Mouse (Mus musculus): ENCODE data around the gene Arhgdib. TPM values are rescaled to one million over a fixed set of nuclear protein-coding genes. Genes with fewer than 3 reads are reported as not detected.
A peak's percentile ranks its signal among the peaks of the same experiment; 100 is the strongest.

Arhgdib gene
- polyA plus RNA-seq, 1 experiment = 23.0 TPM

DNA sequence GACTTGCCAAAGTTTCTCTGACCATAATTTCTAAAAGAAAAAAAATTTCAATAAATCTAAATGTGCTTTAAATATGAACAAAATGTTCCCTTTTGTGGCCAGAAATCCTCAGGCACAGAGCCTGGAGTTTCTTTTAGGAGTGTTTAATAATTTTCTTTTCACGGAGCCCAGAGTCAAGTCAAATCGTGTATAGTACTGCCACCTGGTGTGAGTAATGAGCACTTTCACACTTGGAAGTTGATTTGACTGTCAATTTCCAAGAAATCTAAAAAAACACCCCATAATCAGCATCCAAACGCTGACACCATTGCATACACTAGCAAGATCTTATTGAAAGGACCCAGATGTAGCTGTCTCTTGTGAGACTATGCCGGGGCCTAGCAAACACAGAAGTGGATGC, 27.2 kb upstream of the Arhgdib start:
- TF ChIP-seq CTCF (IDR thresholded peaks at IDR 0.05; ENCODE audit: borderline replicate concordance, extremely low read depth, insufficient read depth, insufficient read length) = peak; percentile 39; the same call in 1 of the 2 replicates
- DNase-seq (ENCODE audit: low read depth) = peak; percentile 68

DNA sequence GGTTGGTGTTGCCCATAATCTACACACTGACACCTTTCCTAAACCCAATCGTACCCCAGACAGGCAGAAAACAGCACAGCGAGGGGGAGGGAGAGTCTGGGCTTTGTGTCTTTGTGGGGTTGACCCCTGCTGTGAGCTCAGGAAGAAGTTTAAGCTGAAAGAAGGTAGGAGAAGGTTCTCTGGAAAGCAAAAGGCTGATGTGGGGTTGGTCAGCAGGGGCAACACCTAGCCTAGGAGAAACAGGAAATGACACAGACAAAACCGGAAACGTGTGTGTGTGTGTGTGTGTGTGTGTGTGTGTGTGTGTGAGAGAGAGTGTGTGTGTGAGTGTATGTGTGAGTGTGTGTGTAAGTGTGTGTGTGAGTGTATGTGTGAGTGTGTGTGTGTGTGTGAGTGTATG, 25.8 kb upstream of the Arhgdib start:
- TF ChIP-seq CTCF (IDR thresholded peaks at IDR 0.05; ENCODE audit: borderline replicate concordance, extremely low read depth, insufficient read depth, insufficient read length) = no peak
- TF ChIP-seq POLR2A (IDR thresholded peaks at IDR 0.05; ENCODE audit: borderline replicate concordance, extremely low read depth, insufficient read depth, insufficient read length, poor library complexity, severe bottlenecking) = no peak
- DNase-seq (ENCODE audit: low read depth) = no peak

DNA sequence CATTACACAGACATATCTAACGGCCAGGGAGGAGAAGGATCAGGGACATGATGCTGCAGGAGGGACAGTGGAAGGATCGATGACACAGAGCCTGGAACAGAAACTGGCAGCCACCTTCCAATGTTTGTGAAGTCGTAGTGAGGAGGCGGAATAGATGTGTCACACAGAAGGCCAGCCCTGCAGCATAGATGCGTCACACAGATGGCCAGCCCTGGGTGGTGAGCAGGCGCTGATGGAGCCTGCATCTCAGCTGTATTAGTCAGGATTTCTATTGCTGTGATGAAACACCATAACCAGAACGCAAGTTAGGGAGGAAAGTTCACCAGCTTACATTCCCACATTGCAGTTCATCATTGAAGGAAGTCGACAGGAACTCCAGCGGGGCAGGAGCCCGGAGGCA, 24.2 kb upstream of the Arhgdib start:
- no peak for DNase-seq (ENCODE audit: low read depth)
- TF ChIP-seq POLR2A (IDR thresholded peaks at IDR 0.05; ENCODE audit: borderline replicate concordance, extremely low read depth, insufficient read depth, insufficient read length, poor library complexity, severe bottlenecking) (no peak), CTCF (IDR thresholded peaks at IDR 0.05; ENCODE audit: borderline replicate concordance, extremely low read depth, insufficient read depth, insufficient read length) (no peak)

DNA sequence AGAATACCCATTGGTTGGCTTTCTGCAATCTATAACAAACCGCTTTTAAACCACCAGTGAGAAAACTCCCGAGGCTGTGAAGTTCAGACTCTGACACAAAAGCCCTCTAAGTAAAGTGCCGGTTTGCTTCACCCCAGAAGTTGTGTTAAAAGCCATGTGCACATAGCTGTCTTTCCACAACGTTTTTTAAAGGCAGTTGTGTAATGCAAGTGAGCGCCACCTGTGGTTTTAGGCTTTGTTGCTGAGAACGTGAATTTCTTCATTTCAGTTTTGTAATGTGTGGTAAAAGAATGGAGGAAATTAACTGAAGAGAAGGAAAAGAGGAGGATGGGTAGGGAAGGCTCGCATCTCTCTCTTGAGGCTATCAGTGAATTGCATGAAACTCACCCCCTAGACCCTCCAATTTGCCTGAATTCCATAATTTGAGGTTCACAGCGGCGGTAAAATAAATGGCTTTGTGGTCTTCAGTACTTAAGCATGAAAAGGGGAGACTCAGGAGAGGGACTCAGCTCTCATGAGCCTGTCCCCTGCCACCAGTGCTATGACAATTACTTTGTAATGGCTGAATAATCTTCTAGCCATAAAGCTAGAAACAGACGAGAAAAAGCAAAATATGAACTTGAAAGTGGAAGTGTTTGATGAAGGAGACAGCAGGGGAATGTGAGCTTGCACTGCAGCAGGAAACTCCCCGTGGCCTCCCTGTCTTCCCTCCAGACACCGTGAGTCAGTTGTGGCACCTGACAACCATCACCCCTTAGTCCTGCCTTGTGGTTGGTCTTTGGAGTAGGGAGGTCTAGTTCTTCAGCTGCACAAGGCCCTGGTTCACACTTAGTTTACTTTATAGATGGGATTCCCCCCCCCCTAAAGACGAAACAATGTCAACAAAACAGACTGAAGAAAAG, 23.2 kb upstream of the Arhgdib start:
- TF ChIP-seq CTCF (IDR thresholded peaks at IDR 0.05; ENCODE audit: borderline replicate concordance, extremely low read depth, insufficient read depth, insufficient read length) (no peak), POLR2A (IDR thresholded peaks at IDR 0.05; ENCODE audit: borderline replicate concordance, extremely low read depth, insufficient read depth, insufficient read length, poor library complexity, severe bottlenecking) (no peak)
- DNase-seq (ENCODE audit: low read depth) = no peak

DNA sequence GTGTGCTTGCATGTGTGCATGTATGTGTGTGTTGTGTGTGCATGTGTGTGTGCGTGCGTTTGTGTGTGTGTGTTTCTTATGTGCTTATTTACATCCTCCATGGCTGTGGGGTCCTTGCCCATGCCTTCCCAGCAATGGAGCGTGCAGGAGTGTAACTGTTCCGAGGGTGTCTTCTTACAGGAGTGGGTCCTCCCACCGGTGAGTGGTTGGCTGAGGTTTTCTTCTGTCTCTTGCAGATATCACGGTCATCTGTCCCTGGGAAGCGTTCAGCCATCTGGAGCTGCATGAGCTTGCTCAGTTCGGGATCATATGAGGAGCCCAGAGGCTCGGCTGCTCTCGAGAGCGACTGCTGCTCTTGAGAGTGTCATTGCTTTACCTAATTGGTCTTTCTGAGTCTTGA, 21.3 kb upstream of the Arhgdib start:
- TF ChIP-seq CTCF (IDR thresholded peaks at IDR 0.05; ENCODE audit: borderline replicate concordance, extremely low read depth, insufficient read depth, insufficient read length) = no peak
- TF ChIP-seq POLR2A (IDR thresholded peaks at IDR 0.05; ENCODE audit: borderline replicate concordance, extremely low read depth, insufficient read depth, insufficient read length, poor library complexity, severe bottlenecking) = no peak
- no peak for DNase-seq (ENCODE audit: low read depth)

DNA sequence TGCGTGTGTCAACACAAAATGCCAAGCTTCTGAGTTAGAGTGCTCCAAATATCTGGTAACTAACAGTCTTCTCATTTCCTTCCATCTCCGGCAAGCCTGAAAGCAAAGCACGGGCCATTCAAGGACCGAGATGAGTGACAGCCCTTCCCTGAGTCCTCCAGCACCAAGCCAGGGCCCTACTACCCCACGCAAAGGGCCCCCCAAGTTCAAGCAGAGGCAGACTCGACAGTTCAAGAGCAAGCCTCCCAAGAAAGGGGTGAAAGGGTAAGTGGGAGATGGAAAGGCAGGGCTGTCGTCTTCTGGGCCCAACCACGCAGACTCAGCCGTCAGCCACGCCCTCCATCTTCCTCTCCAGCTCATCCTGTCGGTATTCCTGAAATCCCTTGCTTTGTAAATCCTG, 17.4 kb upstream of the Arhgdib start:
- no peak for DNase-seq (ENCODE audit: low read depth)

DNA sequence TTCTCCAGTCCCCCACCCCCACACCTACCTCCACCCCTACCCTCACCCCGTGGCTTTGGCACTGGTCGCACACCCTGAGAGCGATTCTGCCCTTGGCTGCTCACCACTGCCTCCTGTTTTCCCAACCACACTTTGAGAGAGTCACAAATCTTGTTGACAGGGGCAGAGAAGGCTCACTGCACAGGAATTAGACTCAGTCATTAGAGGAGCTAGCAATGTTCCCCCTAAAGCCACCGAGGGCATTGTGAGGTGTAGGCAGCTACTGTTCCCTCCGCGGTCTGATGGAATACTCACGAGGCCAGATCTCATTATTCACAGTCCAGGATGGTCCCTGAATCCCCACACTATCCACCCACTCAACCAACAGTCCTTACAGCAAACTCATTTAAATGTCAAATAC, 15.4 kb upstream of the Arhgdib start:
- DNase-seq (ENCODE audit: low read depth) = no peak
- no peak for TF ChIP-seq CTCF (IDR thresholded peaks at IDR 0.05; ENCODE audit: borderline replicate concordance, extremely low read depth, insufficient read depth, insufficient read length)
- TF ChIP-seq POLR2A (IDR thresholded peaks at IDR 0.05; ENCODE audit: borderline replicate concordance, extremely low read depth, insufficient read depth, insufficient read length, poor library complexity, severe bottlenecking) = no peak

More for the DNA sequence above, 17.4 kb upstream of the Arhgdib start:
- no peak for TF ChIP-seq CTCF (IDR thresholded peaks at IDR 0.05; ENCODE audit: borderline replicate concordance, extremely low read depth, insufficient read depth, insufficient read length)
- TF ChIP-seq POLR2A (IDR thresholded peaks at IDR 0.05; ENCODE audit: borderline replicate concordance, extremely low read depth, insufficient read depth, insufficient read length, poor library complexity, severe bottlenecking) = no peak

DNA sequence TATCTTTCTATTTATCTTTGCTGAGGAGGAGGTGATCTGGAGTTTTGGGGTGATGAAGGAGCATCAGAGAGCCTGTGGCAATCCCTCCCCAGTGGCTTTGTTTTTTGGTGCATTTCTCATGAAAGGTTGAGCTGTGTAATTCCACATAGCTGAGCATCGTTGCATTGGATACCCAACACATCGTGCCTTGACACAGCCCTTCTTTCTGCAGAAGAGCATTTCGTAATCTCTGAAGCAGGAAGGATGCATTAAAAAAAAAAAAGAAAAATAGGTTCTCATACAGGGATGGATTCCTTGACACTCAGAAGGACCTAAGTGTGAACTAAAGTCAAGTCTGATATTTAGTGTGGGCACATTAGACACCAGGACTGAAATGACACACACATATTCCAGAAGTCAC, 13.5 kb upstream of the Arhgdib start:
- TF ChIP-seq CTCF (IDR thresholded peaks at IDR 0.05; ENCODE audit: borderline replicate concordance, extremely low read depth, insufficient read depth, insufficient read length) (no peak), POLR2A (IDR thresholded peaks at IDR 0.05; ENCODE audit: borderline replicate concordance, extremely low read depth, insufficient read depth, insufficient read length, poor library complexity, severe bottlenecking) (no peak)
- DNase-seq (ENCODE audit: low read depth) = no peak

DNA sequence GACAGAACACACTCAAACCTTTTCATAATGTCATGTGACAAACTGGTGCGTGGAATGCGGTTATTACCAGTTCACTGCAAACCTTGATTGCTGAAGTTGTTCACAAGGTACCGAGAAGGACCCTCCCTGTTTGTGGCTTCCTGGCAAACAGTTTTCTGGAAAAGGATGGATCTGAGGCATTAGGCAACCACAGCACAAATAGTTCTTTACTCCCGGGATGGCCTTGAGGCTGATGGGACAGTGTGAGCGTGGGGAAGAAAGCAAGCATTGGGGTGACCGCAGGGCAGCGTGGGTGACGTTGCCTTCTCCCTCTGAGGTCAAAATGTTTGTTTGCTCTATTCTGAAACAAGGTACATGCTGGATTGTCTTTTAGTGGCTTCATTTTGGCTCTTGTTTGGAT, 13.0 kb upstream of the Arhgdib start:
- TF ChIP-seq POLR2A (IDR thresholded peaks at IDR 0.05; ENCODE audit: borderline replicate concordance, extremely low read depth, insufficient read depth, insufficient read length, poor library complexity, severe bottlenecking) = no peak
- TF ChIP-seq CTCF (IDR thresholded peaks at IDR 0.05; ENCODE audit: borderline replicate concordance, extremely low read depth, insufficient read depth, insufficient read length) = no peak
- no peak for DNase-seq (ENCODE audit: low read depth)

DNA sequence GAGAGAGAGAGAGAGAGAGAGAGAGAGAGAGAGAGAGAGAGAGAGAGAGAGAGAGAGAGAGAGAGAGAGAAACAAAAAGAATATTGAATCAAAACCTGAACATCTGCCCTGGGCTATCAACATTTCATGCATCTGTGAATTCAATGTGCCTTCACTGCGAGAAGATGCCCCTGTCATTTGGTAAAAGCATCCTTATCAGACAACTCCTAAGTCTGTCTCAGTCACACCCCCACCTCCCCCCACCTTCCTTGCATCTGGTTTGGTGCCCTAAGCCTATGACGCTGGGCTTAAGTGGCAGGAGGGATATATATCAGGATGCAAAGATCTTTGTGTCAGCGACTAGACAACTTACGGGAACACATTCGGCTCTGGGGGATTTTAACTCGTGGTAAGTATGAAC, 12.5 kb upstream of the Arhgdib start:
- no peak for DNase-seq (ENCODE audit: low read depth)
- TF ChIP-seq POLR2A (IDR thresholded peaks at IDR 0.05; ENCODE audit: borderline replicate concordance, extremely low read depth, insufficient read depth, insufficient read length, poor library complexity, severe bottlenecking) (no peak), CTCF (IDR thresholded peaks at IDR 0.05; ENCODE audit: borderline replicate concordance, extremely low read depth, insufficient read depth, insufficient read length) (no peak)

DNA sequence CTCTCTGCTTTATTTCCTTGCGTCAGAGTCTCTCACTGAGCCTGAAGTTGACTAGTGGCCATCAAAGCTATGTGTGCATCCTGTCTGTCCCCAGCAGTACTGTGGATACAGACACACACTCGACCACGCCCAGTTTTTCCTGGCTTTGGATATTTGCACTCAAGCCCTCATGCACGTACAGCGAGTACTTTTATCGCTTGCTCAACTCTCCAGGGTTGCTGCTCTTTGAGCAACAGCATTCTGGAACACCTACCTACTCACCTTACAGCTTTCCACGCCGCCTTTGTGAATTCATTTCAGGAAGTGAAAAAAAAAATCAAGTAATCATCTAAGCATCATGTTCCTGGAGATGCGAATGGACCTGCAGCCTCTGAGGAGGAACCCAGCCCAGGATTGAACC, 11.2 kb upstream of the Arhgdib start:
- DNase-seq (ENCODE audit: low read depth) = no peak
- TF ChIP-seq CTCF (IDR thresholded peaks at IDR 0.05; ENCODE audit: borderline replicate concordance, extremely low read depth, insufficient read depth, insufficient read length) (no peak), POLR2A (IDR thresholded peaks at IDR 0.05; ENCODE audit: borderline replicate concordance, extremely low read depth, insufficient read depth, insufficient read length, poor library complexity, severe bottlenecking) (no peak)

DNA sequence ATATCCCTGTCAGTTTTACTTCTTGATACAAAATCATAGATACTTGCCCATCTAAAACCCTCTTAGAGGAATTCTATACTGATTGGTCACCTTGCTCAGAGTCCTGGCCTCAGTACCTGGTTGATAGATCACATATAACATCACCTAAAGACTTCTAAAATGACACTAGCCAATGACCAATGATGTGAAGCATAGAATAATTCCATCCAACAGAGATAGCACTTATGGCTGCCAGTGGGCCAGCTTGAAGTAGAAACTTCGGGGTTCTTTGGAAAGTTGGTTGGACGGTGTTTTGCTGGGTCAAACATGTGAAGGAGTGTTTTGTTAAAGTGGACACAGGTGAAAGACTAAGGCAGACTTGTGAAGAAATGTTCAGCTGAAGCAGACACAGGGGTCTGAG, 8.5 kb upstream of the Arhgdib start:
- TF ChIP-seq POLR2A (IDR thresholded peaks at IDR 0.05; ENCODE audit: borderline replicate concordance, extremely low read depth, insufficient read depth, insufficient read length, poor library complexity, severe bottlenecking) (no peak), CTCF (IDR thresholded peaks at IDR 0.05; ENCODE audit: borderline replicate concordance, extremely low read depth, insufficient read depth, insufficient read length) (no peak)
- DNase-seq (ENCODE audit: low read depth) = no peak
